Mouse (Mus musculus) bone marrow macrophage, adult 2 months (primary cell): ENCODE results near the gene Speg. TPM values are rescaled to one million over a fixed set of nuclear protein-coding genes. Genes with fewer than 3 reads are reported as not detected.
A peak's percentile ranks its signal among the peaks of the same experiment; 100 is the strongest.

Experiments
- H3K27ac ChIP-seq: 2 replicates; pipeline ENCODE4 v1.5.1; 2012; ENCODE audit warnings: low read depth, low read length; ENCODE audit not compliant: insufficient read depth
- H3K4me1 ChIP-seq: 2 replicates; pipeline ENCODE4 v1.6.1; 2012; ENCODE audit warnings: low read length; ENCODE audit not compliant: control insufficient read depth, insufficient read depth
- H3K4me3 ChIP-seq: 2 replicates; pipeline ENCODE4 v1.5.1; 2012; ENCODE audit warnings: mild to moderate bottlenecking, low read length, moderate library complexity; ENCODE audit not compliant: insufficient read depth
- CTCF ChIP-seq: IDR thresholded peaks from 2 replicates; pipeline ENCODE4 v1.5.1; 2012; ENCODE audit warnings: low read depth, mild to moderate bottlenecking, low read length, moderate library complexity
- POLR2A ChIP-seq: IDR thresholded peaks from 2 replicates; pipeline ENCODE4 v1.6.1; 2012; ENCODE audit warnings: mild to moderate bottlenecking, low read depth, low read length, borderline replicate concordance
- polyA plus RNA-seq: library from polyadenylated mRNA; stranded (reverse); fragments of >200 nt; gene quantifications from 2 replicates; pipeline ENCODE4 v1.2.4, GENCODE M21; 2012; ENCODE audit not compliant: missing spikeins, insufficient read depth, insufficient read length

The Speg gene
- polyA plus RNA-seq, 1 experiment, result 36.2 TPM

- peaks cover 5% of the 10 kb centered on the region for H3K4me1 ChIP-seq
- no peak overlapping the region for H3K4me3 ChIP-seq
- TF ChIP-seq POLR2A (no peak), CTCF (no peak)
- no peak overlapping the region for H3K27ac ChIP-seq
Measured at GRCm38 (mm10) chr1:75440661-75441060, 65.6 kb downstream of the Speg start.

DNA sequence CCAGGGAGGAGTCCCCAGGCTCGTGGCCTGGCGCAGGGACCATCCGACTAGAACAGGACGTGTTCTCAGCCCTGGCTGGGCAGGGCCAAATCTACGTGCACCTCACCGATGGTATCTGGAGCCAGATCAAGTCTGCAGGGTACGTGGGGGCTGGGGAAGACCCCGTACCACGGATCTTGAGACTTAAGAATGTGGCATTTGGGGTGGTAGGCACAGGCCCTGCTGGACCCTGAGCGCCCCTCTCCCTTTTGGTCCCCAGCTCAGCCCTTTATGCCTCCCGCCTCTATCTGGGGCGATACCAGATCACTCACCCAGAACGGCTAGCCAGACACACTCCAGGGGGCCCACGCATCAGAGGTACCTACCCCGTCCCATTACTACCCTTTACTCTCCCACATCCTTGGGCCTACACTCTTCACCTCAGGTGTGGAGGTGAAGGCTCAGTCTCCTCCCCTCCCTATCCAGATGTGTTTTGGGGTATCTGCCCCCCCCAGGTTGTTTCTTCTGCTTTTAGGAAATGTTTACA lies 66.4 kb downstream of the Speg start:
- Histone ChIP-seq H3K4me1 (peaks cover 5% of the 10 kb centered on the region), H3K4me3 (no peak overlapping the region), H3K27ac (no peak overlapping the region)
- TF ChIP-seq POLR2A (no peak), CTCF (no peak)

DNA sequence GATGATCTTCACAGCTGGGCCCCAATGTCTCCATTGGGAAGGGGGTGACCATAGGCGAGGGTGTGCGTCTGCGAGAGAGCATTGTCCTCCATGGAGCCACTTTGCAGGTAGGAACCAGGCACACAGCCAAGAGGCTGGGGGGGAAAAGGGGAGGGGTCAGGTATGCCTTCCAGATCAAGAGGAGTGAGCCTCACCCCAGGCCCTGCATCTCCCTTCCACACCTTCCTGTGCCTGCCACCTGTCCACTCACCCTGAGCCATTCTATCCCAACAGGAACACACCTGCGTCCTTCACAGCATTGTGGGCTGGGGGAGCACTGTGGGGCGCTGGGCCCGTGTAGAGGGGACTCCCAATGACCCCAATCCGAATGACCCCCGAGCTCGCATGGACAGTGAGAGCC lies 67.1 kb downstream of the Speg start:
- TF ChIP-seq POLR2A (no peak), CTCF (no peak)
- H3K27ac ChIP-seq, result no peak overlapping the region
- no peak overlapping the region for H3K4me3 ChIP-seq
- no peaks in the 10 kb centered on the region for H3K4me1 ChIP-seq

GRCm38 (mm10) chr1:75442811-75443210 lies 67.7 kb downstream of the Speg start:
- H3K4me1 ChIP-seq, result no peaks in the 10 kb centered on the region
- H3K27ac ChIP-seq, result no peak overlapping the region
- H3K4me3 ChIP-seq, result no peak overlapping the region
- no peak for TF ChIP-seq CTCF
- TF ChIP-seq POLR2A, result no peak

DNA sequence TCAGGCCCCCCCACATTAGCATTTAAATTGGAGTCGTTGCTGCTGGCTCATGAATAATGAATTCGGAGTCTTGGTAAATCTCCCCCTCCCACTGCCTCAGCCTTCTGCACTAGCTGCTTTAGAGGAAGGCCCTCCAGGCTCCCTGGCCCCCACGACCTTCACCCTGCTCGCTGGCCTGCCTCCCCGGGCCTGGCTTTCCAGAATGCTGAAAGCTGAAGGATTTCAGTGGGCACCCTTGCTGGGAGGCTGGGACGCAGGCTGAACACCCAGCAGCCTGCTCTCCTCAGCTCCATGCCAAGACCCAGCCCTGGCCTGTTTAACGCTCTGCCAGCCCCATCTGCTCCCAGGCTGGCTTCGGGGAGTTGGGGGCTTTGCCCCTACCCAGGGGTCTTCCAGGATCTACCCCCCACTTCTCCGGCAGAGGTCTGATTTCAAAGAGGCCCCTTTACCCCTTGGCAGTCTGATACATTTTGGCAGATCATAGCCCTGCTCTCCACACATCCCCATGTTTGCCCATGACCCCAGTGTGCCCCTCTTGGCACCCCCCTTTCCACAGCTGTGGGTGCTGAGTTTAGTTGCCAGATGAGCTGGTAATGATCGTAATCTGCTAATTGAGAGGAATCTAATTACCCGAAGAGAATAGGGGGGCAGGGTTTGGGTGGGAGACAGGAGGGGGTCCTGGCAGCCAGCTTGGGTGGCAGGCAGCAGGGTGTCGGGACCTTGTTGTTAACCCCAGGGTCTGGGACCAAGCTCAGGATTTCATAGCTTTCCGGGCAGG lies 68.3 kb downstream of the Speg start:
- Histone ChIP-seq H3K4me1 (no peaks in the 10 kb centered on the region), H3K27ac (no peak overlapping the region), H3K4me3 (no peak overlapping the region)
- TF ChIP-seq CTCF (no peak), POLR2A (no peak)

DNA sequence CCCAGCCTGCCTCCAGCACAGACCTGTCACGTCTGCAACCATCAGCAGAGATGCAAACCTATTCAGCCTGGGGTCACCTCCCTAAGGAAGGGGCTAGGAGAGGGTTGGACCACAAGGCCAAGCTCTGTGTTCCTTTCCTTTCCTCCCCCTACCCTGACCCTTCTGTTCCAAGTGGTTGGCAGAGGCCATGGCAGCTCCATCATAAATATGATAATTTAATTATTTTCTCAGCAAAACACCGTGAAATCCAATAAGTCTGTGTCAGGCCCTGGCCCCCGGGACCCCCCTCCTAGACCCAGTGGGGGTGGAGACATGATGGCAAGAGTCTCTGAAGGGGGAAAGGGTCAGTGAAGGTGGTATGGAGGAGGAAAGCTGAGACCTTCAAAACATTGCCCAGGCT lies 69.1 kb downstream of the Speg start:
- no peak for TF ChIP-seq CTCF
- no peak for TF ChIP-seq POLR2A
- Histone ChIP-seq H3K27ac (no peak overlapping the region), H3K4me3 (no peak overlapping the region), H3K4me1 (no peaks in the 10 kb centered on the region)

DNA sequence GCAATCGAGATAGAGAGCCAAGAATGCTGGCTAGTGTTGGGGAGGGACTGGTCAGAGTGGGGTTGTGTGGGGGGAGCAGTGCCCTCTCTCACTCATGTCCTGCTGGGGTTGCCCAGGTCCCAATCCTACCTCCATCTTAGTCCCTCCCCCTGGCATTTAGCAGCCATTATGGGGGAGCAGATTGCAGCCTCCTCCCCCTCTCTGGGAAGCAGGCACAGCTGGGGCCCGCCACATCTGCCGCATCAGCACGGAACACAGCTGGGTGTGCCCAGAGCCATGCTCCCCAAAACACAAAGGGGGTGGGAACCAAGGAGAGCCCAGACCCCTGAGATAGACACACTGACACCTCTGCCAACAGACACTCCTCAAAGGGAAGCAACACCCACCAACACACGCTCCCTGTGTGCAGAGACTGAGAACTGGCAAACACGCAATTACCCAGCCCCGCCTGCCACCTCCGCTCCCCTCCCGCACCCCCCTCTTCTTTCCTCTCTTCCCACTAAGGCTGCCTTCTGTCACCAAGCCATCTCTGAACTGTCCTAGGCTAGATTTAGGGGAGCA lies 70.1 kb downstream of the Speg start:
- H3K27ac ChIP-seq, result no peak overlapping the region
- H3K4me1 ChIP-seq, result no peaks in the 10 kb centered on the region
- H3K4me3 ChIP-seq, result no peak overlapping the region
- TF ChIP-seq POLR2A (no peak), CTCF (no peak)

DNA sequence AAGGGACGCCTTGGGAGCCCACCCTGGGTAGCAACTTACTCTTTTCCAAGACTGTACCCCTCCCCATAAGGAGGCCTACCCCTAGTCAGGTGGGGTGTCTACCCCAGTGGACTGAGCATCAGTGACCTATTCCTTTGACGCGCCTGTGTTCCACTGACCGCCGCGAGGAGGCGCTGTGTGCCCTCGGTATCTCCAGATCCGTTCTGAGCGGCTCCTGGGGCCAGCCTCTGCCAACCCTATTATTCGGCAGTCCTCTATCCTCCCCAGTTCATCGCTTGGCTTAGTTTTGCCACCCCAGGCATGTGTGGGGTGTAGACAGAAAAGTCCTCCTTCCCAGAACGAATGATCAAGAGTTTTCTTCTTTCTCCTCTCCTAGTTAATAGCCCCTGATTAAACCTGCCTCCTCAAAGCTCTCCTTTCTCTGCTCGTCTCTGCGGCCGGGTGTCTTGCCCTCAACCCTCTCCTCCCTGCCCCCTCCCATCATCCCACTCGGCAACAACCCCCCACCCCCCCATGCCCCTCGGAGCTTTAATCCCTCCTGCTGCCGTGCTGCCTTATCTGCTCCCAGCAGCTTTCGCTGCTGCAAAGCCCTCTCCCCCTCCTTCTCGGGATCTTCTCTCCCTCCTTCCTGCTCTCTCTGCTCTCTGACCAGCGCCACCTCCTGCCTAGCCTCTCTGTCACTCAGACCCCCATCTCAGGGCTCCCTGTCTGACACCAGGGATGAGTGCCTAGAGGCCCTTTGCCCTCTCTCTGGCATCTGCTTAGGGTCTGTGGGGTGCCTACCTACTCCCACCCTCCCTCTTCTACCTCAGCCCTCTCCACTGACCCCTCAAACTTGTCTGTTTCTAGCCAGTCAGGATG lies 70.9 kb downstream of the Speg start:
- Histone ChIP-seq H3K4me3 (no peak overlapping the region), H3K4me1 (no peaks in the 10 kb centered on the region), H3K27ac (no peak overlapping the region)
- TF ChIP-seq POLR2A (no peak), CTCF (peak; percentile 82)

- Histone ChIP-seq H3K4me3 (no peak overlapping the region), H3K4me1 (no peaks in the 10 kb centered on the region), H3K27ac (no peak overlapping the region)
- TF ChIP-seq CTCF (no peak), POLR2A (no peak)
Measured at GRCm38 (mm10) chr1:75446656-75447055, 71.6 kb downstream of the Speg start.
